Mouse (Mus musculus) spleen, adult 2 months (tissue): ENCODE results near the gene Pax3.

Source experiments
- CTCF ChIP-seq: fragments of 200-500 bp; IDR thresholded peaks from 2 replicates; pipeline ENCODE4 v1.5.1; 2011; ENCODE audit warnings: mild to moderate bottlenecking, inconsistent platforms; ENCODE audit not compliant: insufficient read depth, insufficient read length, insufficient replicate concordance; ENCODE audit errors: extremely low read depth
- POLR2A ChIP-seq: fragments of 200-500 bp; IDR thresholded peaks from 2 replicates; pipeline ENCODE4 v1.6.1; 2011; ENCODE audit warnings: low read depth, low read length, inconsistent platforms

GRCm38 (mm10) chr1:78053677-78054076 is 143.3 kb downstream of the Pax3 start:
- TF ChIP-seq CTCF (no peak), POLR2A (no peak)
